Mouse (Mus musculus): Measurements from ENCODE around the gene Olfr455.

DNA sequence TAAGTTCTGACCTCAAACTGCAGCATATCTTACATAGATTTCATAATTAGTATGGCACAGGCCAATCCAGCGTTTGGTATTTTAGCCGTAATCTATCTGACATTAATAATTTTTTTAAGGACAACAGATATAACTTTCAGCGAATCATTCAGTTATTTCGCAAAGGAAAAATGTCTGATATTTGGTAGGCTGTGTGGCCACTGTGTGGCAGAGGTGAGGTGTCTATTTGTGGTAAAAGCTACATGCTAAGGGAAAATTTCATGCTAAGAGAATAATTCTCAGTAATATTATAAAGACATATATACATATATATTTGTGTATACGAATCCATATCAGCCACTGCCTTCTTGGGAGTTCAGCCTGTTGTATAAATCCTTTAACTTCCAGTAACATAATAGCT lies 39.2 kb upstream of the Olfr455 start:
- TF ChIP-seq CTCF (IDR thresholded peaks at IDR 0.05; ENCODE audit: low read depth) (no peak), EP300 (IDR thresholded peaks at IDR 0.05; ENCODE audit: low read depth) (no peak)

Measured in liver, postnatal 0 days (tissue).